In the genomic region with DNA sequence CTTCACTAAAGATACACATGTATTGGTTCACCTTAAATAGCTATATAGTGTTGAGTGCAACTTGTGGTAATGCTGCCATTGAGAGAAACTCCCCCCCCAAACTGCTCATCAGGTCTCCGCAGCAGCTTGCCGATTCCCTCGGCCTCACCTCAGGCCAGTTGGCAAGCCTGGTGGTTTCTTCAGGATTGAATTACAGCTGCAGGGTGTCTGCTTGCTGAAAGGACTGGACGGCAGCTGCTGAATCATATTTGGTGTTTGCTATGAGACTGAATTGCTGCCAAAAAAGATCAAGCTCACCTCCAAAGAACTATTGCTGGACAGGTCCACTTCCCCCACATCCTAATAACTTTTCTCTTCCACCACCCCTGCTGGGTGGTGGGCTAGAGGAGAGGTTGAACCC, we compare ENCODE assay signal across 22 mouse cellular contexts.
DNase-seq lines count a peak whose midpoint lies in the region.
"Had no signal": no experiment of that assay in that cellular context is flagged by ENCODE, and none has a peak within 500 bp of the region (broad histone marks: within the 10 kb centered on the region; RNA-seq: fewer than 3 reads in every experiment).

No protein-coding gene starts in this region.

- H3K27ac ChIP-seq in heart, embryonic 10.5 days, result no peak overlapping the region
- H3K27ac ChIP-seq: forebrain, embryonic 15.5 days; hindbrain, embryonic 13.5 days; limb, embryonic 15.5 days; liver, embryonic 15.5 days; neural tube, embryonic 15.5 days; stomach, postnatal 0 days had no signal

- H3K27me3 ChIP-seq in heart, embryonic 10.5 days (ENCODE audit: insufficient read depth, poor library complexity, severe bottlenecking), result no peaks in the 10 kb centered on the region
- H3K27me3 ChIP-seq: limb, embryonic 15.5 days; liver, embryonic 15.5 days; neural tube, embryonic 15.5 days had no signal

- 67% methylated on average over 4 of the region's 4 CpGs for WGBS in heart, embryonic 10.5 days

- intact Hi-C loops in heart, postnatal 36 days (cut with DNase I), result no loop called here
- intact Hi-C loops in gastrocnemius, postnatal 14 days (cut with DNase I; ENCODE audit: low total_unique reads), result no loop called here
- intact Hi-C loops in left cerebral cortex, postnatal 4 days (cut with DNase I), result no loop called here

- DNase-seq in heart, embryonic 10.5 days (ENCODE audit: low spot score), result peak; percentile 41
- DNase-seq in heart, postnatal 36 days, result no peak
- DNase-seq in 3T3-L1 (ENCODE audit: low read depth, low spot score) (peak; percentile 78), NIH3T3 (ENCODE audit: low read depth) (peak; percentile 83)
- peak; percentile 29 for DNase-seq in gastrocnemius, postnatal 14 days
- no peak for DNase-seq in left cerebral cortex, postnatal 4 days
- no peak for DNase-seq in layer of hippocampus, postnatal 10 days (ENCODE audit: low spot score in 2 of 2)
- no peak for DNase-seq in kidney, postnatal 4 days
- DNase-seq: cerebellum, adult 18-20 months; cerebellum, postnatal 25 days; embryo, embryonic 11 days; kidney, adult 8-10 months; kidney, postnatal 36 days; lung, postnatal 14 days; midbrain, embryonic 14.5 days had no signal

- H3K4me3 ChIP-seq in heart, embryonic 10.5 days, result no peak overlapping the region
- H3K4me3 ChIP-seq: forebrain, embryonic 15.5 days; hindbrain, embryonic 13.5 days; limb, embryonic 15.5 days; liver, embryonic 15.5 days; megakaryocyte, embryonic 14.5 days; neural tube, embryonic 15.5 days had no signal

- H3K4me1 ChIP-seq in heart, embryonic 10.5 days, result peaks cover 13% of the 10 kb centered on the region; the same call in 1 of the 2 replicates
- H3K4me1 ChIP-seq: forebrain, embryonic 15.5 days; liver, embryonic 15.5 days had no signal

- no peaks in the 10 kb centered on the region for H3K36me3 ChIP-seq in heart, embryonic 10.5 days
- H3K36me3 ChIP-seq: forebrain, embryonic 15.5 days; hindbrain, embryonic 13.5 days; limb, embryonic 15.5 days; liver, embryonic 15.5 days; neural tube, embryonic 15.5 days had no signal

- no peaks in the 10 kb centered on the region for H3K9me3 ChIP-seq in heart, embryonic 10.5 days
- H3K9me3 ChIP-seq: forebrain, embryonic 15.5 days; hindbrain, embryonic 13.5 days; limb, embryonic 15.5 days; liver, embryonic 15.5 days; megakaryocyte, embryonic 14.5 days; neural tube, embryonic 15.5 days had no signal

Comparison
In these comparisons a context has a peak if more than half of its experiments do, and no peak if none do; other contexts are left out.
1. DNase-seq: peak in heart, embryonic 10.5 days (single experiment), 3T3-L1 (single experiment), NIH3T3 (single experiment) and gastrocnemius, postnatal 14 days (single experiment); none in heart, postnatal 36 days (0 of 2), left cerebral cortex, postnatal 4 days (single experiment), layer of hippocampus, postnatal 10 days (0 of 2) and kidney, postnatal 4 days (0 of 2).